7 mouse cellular contexts compared by ENCODE assay signal in genomic region chr12:4083441-4083840, GRCm38 (mm10). TPM values are rescaled to one million over a fixed set of nuclear protein-coding genes. Genes with fewer than 3 reads are reported as not detected.
DNase-seq lines count a peak whose midpoint lies in the region; ATAC-seq and TF ChIP-seq lines count a peak whose summit lies in the region.

No protein-coding gene starts in this region.

- H3K9ac ChIP-seq in lung, embryonic 16.5 days (ENCODE audit: low read length): no peak overlapping the region
- peak overlapping the region; percentile 78; the same call in 1 of the 2 replicates for H3K9ac ChIP-seq in forebrain, embryonic 14.5 days (ENCODE audit: low read length)
- 0 out of 2 replicates have a peak overlapping the region, but pooled peaks have one; percentile 76 for H3K9ac ChIP-seq in liver, embryonic 13.5 days
- no peak overlapping the region for H3K9ac ChIP-seq in stomach, postnatal 0 days (ENCODE audit: low read length)

- no peak overlapping the region for H3K4me3 ChIP-seq in lung, embryonic 16.5 days (ENCODE audit: low read length)
- H3K4me3 ChIP-seq in forebrain, embryonic 14.5 days (ENCODE audit: low read depth, low read length): peak overlapping the region; percentile 55; the same call in 1 of the 2 replicates
- H3K4me3 ChIP-seq in liver, embryonic 13.5 days (replicated peaks): peak overlapping the region; percentile 67; the same call in 1 of the 2 replicates
- H3K4me3 ChIP-seq in stomach, postnatal 0 days (ENCODE audit: low read depth, low read length): no peak overlapping the region

- no peaks in the 10 kb centered on the region; the same call in none of the 2 replicates for H3K4me1 ChIP-seq in lung, embryonic 16.5 days (replicated peaks; ENCODE audit: control insufficient read depth, insufficient read depth, low read length)
- H3K4me1 ChIP-seq in forebrain, embryonic 14.5 days (ENCODE audit: control insufficient read depth, insufficient read depth, low read length): no peaks in the 10 kb centered on the region; the same call in 1 of the 2 replicates
- H3K4me1 ChIP-seq in liver, embryonic 13.5 days (replicated peaks): peaks cover 20% of the 10 kb centered on the region
- H3K4me1 ChIP-seq in stomach, postnatal 0 days (replicated peaks; ENCODE audit: control insufficient read depth, insufficient read depth): no peaks in the 10 kb centered on the region

- H3K27me3 ChIP-seq in lung, embryonic 16.5 days (ENCODE audit: control insufficient read depth, insufficient read depth, low read depth, low read length): no peaks in the 10 kb centered on the region
- no peaks in the 10 kb centered on the region for H3K27me3 ChIP-seq in forebrain, embryonic 14.5 days (replicated peaks; ENCODE audit: control insufficient read depth, insufficient read depth, low read length)
- H3K27me3 ChIP-seq in liver, embryonic 13.5 days: no peaks in the 10 kb centered on the region
- H3K27me3 ChIP-seq in stomach, postnatal 0 days (ENCODE audit: control insufficient read depth, insufficient read depth, low read length): no peaks in the 10 kb centered on the region

- H3K36me3 ChIP-seq in lung, embryonic 16.5 days (ENCODE audit: control insufficient read depth, insufficient read depth, low read length): 0 out of 2 replicates have a peak, but pooled peaks cover 3% of the 10 kb centered on the region
- peaks cover 19% of the 10 kb centered on the region for H3K36me3 ChIP-seq in forebrain, embryonic 14.5 days (ENCODE audit: control insufficient read depth, insufficient read depth, low read length)
- peaks cover 20% of the 10 kb centered on the region for H3K36me3 ChIP-seq in liver, embryonic 13.5 days
- H3K36me3 ChIP-seq in stomach, postnatal 0 days (ENCODE audit: control insufficient read depth, insufficient read depth, low read length): no peaks in the 10 kb centered on the region; the same call in 1 of the 2 replicates

- peak overlapping the region; percentile 88 for H3K4me2 ChIP-seq in lung, embryonic 16.5 days (ENCODE audit: low read depth, low read length)
- peak overlapping the region; percentile 59 for H3K4me2 ChIP-seq in forebrain, embryonic 14.5 days (ENCODE audit: low read length)
- H3K4me2 ChIP-seq in liver, embryonic 13.5 days: peak overlapping the region; percentile 82
- H3K4me2 ChIP-seq in stomach, postnatal 0 days (replicated peaks; ENCODE audit: low read depth): peak overlapping the region; percentile 58; the same call in 1 of the 2 replicates

- TF ChIP-seq CTCF in stomach, postnatal 0 days (IDR thresholded peaks at IDR 0.05; ENCODE audit: low read depth): no peak

- no peak for ATAC-seq in lung, embryonic 16.5 days (ENCODE audit: low read depth)
- ATAC-seq in forebrain, embryonic 14.5 days: no peak
- no peak for ATAC-seq in liver, embryonic 13.5 days (ENCODE audit: low read depth)
- no peak for ATAC-seq in stomach, postnatal 0 days (ENCODE audit: low FRiP score, low TSS enrichment)

- intact Hi-C loops in gastrocnemius, postnatal 14 days (cut with DNase I; ENCODE audit: low total_unique reads): no loop called here

- DNase-seq in lung, postnatal 10 days: no peak
- no peak for DNase-seq in forebrain, embryonic 14.5 days (ENCODE audit: low spot score)
- no peak for DNase-seq in liver, embryonic 13.5 days
- DNase-seq in stomach, postnatal 0 days (ENCODE audit: low spot score): no peak
- DNase-seq in gastrocnemius, postnatal 14 days: no peak
- no peak for DNase-seq in thymus, postnatal 0 days (ENCODE audit: low spot score)

- no peaks in the 10 kb centered on the region for H3K9me3 ChIP-seq in lung, embryonic 16.5 days (ENCODE audit: control insufficient read depth, low read length)
- H3K9me3 ChIP-seq in forebrain, embryonic 14.5 days (replicated peaks; ENCODE audit: control insufficient read depth, low read length): no peaks in the 10 kb centered on the region
- no peaks in the 10 kb centered on the region for H3K9me3 ChIP-seq in liver, embryonic 13.5 days (replicated peaks)
- no peaks in the 10 kb centered on the region for H3K9me3 ChIP-seq in stomach, postnatal 0 days (ENCODE audit: control insufficient read depth, low read length)

- 55% methylated on average over 8 of the region's 8 CpGs for WGBS in lung, embryonic 16.5 days
- WGBS in forebrain, embryonic 14.5 days: 63% methylated on average over 8 of the region's 8 CpGs
- 62% methylated on average over 8 of the region's 8 CpGs for WGBS in liver, embryonic 13.5 days (ENCODE audit: insufficient replicate concordance)
- 59% methylated on average over 8 of the region's 8 CpGs for WGBS in stomach, postnatal 0 days

- no peak overlapping the region for H3K27ac ChIP-seq in lung, embryonic 16.5 days (ENCODE audit: low read length)
- H3K27ac ChIP-seq in forebrain, embryonic 14.5 days (ENCODE audit: low read depth, low read length): no peak overlapping the region
- H3K27ac ChIP-seq in liver, embryonic 13.5 days: no peak overlapping the region
- no peak overlapping the region for H3K27ac ChIP-seq in stomach, postnatal 0 days (replicated peaks)

- no peak for TF ChIP-seq EP300 in stomach, postnatal 0 days (optimal IDR thresholded peaks at IDR 0.05)

RNA-seq across cellular contexts. Expression of gene Dnajc27, which starts 1.1 kb away (rescaled TPM):
- polyA plus RNA-seq in lung, embryonic 16.5 days (2015; fragmentation: Nextera tagmentation; extraction: Ambion mirVana): 5.3 and 6.1 TPM in 2 replicates
- 8.7 and 10.2 TPM in 2 replicates for polyA plus RNA-seq in forebrain, embryonic 14.5 days (2014; fragmentation: Nextera tagmentation; extraction: Ambion mirVana)
- 2.0 and 2.5 TPM in 2 replicates for polyA plus RNA-seq in liver, embryonic 13.5 days (2015; fragmentation: Nextera tagmentation; extraction: Ambion mirVana)
- 1.6 and 1.7 TPM in 2 replicates for polyA plus RNA-seq in stomach, postnatal 0 days (2015; fragmentation: Nextera tagmentation; extraction: Ambion mirVana)
- 10 to 100 TPM; 13.3 to 14.5 TPM for total RNA-seq in gastrocnemius, postnatal 14 days (2021)
- 3.4 and 4.0 TPM in 2 replicates for polyA plus RNA-seq in thymus, postnatal 0 days (2015; fragmentation: Nextera tagmentation; extraction: Ambion mirVana)

RNA-seq across cellular contexts. Expression of gene Efr3b, which starts 44.7 kb away (rescaled TPM):
- 3.8 and 3.9 TPM in 2 replicates for polyA plus RNA-seq in lung, embryonic 16.5 days (2015; fragmentation: Nextera tagmentation; extraction: Ambion mirVana)
- polyA plus RNA-seq in forebrain, embryonic 14.5 days (2014; fragmentation: Nextera tagmentation; extraction: Ambion mirVana): 16.9 and 20.6 TPM in 2 replicates
- 0.13 TPM in 2 replicates for polyA plus RNA-seq in liver, embryonic 13.5 days (2015; fragmentation: Nextera tagmentation; extraction: Ambion mirVana)
- 0.76 and 0.99 TPM in 2 replicates for polyA plus RNA-seq in stomach, postnatal 0 days (2015; fragmentation: Nextera tagmentation; extraction: Ambion mirVana)
- 1 to 10 TPM; 3.1 to 4.4 TPM for total RNA-seq in gastrocnemius, postnatal 14 days (2021)
- 0.65 and 0.77 TPM in 2 replicates for polyA plus RNA-seq in thymus, postnatal 0 days (2015; fragmentation: Nextera tagmentation; extraction: Ambion mirVana)

RNA-seq across cellular contexts. Expression of gene Adcy3, which starts 49.5 kb away (rescaled TPM):
- 11.0 and 11.6 TPM in 2 replicates for polyA plus RNA-seq in lung, embryonic 16.5 days (2015; fragmentation: Nextera tagmentation; extraction: Ambion mirVana)
- 5.3 and 6.5 TPM in 2 replicates for polyA plus RNA-seq in forebrain, embryonic 14.5 days (2014; fragmentation: Nextera tagmentation; extraction: Ambion mirVana)
- polyA plus RNA-seq in liver, embryonic 13.5 days (2015; fragmentation: Nextera tagmentation; extraction: Ambion mirVana): 0.81 and 0.82 TPM in 2 replicates
- polyA plus RNA-seq in stomach, postnatal 0 days (2015; fragmentation: Nextera tagmentation; extraction: Ambion mirVana): 2.9 and 3.6 TPM in 2 replicates
- total RNA-seq in gastrocnemius, postnatal 14 days (2021): 1 to 10 TPM; 3.1 to 3.9 TPM
- polyA plus RNA-seq in thymus, postnatal 0 days (2015; fragmentation: Nextera tagmentation; extraction: Ambion mirVana): 6.3 and 6.8 TPM in 2 replicates

Comparison
In these comparisons a context has a peak if more than half of its experiments do, and no peak if none do; other contexts are left out.
1. H3K4me3 ChIP-seq: peak in forebrain, embryonic 14.5 days (single experiment) and liver, embryonic 13.5 days (single experiment); none in lung, embryonic 16.5 days (single experiment) and stomach, postnatal 0 days (single experiment).
2. H3K9ac ChIP-seq: peak in forebrain, embryonic 14.5 days (single experiment) and liver, embryonic 13.5 days (single experiment); none in lung, embryonic 16.5 days (single experiment) and stomach, postnatal 0 days (single experiment).
3. Peak in every context shown above with its lines, with median percentiles within 50 percentile points of each other: H3K4me2 ChIP-seq.